23 mouse cellular contexts compared by ENCODE assay signal in genomic region chr10:21411621-21412205, GRCm38 (mm10). TPM values are rescaled to one million over a fixed set of nuclear protein-coding genes. Genes with fewer than 3 reads are reported as not detected.
A peak's percentile ranks its signal among the peaks of the same experiment; 100 is the strongest.
DNase-seq lines count a peak whose midpoint lies in the region; ATAC-seq and TF ChIP-seq lines count a peak whose summit lies in the region.
"Had no signal": no experiment of that assay in that cellular context is flagged by ENCODE, and none has a peak within 500 bp of the region (broad histone marks: within the 10 kb centered on the region; RNA-seq: fewer than 3 reads in every experiment).

No protein-coding gene starts in this region.

- no peak for TF ChIP-seq CTCF in midbrain, postnatal 0 days (IDR thresholded peaks at IDR 0.05)

- H3K36me3 ChIP-seq in midbrain, embryonic 11.5 days (ENCODE audit: control insufficient read depth, insufficient read depth, low read length), result no peaks in the 10 kb centered on the region
- no peaks in the 10 kb centered on the region for H3K36me3 ChIP-seq in midbrain, postnatal 0 days (ENCODE audit: insufficient read depth, low read length)
- H3K36me3 ChIP-seq: embryonic facial prominence, embryonic 12.5 days; heart, embryonic 12.5 days; hindbrain, embryonic 15.5 days had no signal

- WGBS in midbrain, embryonic 11.5 days, result 80% methylated on average over 6 of the region's 6 CpGs
- 70% methylated on average over 6 of the region's 6 CpGs for WGBS in midbrain, postnatal 0 days

- peak; percentile 39 for DNase-seq in midbrain, embryonic 11.5 days (ENCODE audit: low spot score, missing footprints)
- DNase-seq in midbrain, postnatal 0 days (ENCODE audit: low spot score), result no peak
- peak; percentile 60 for DNase-seq in Muller cell, postnatal 12 days (ENCODE audit: inconsistent ontology term)
- peak; percentile 85 for DNase-seq in fibroblast of lung, adult 2 months (ENCODE audit: low read depth)
- DNase-seq: adrenal gland, adult 8-10 months; adrenal gland, postnatal 36 days; cerebellum, adult 11 months; cerebellum, adult 8-10 months; cerebellum, postnatal 14 days; embryo, embryonic 11 days; gastrocnemius, postnatal 14 days; heart, postnatal 36 days had no signal

- no peaks in the 10 kb centered on the region for H3K9me3 ChIP-seq in midbrain, embryonic 11.5 days (ENCODE audit: control insufficient read depth, low read length)
- no peaks in the 10 kb centered on the region for H3K9me3 ChIP-seq in midbrain, postnatal 0 days (ENCODE audit: low read length)
- H3K9me3 ChIP-seq: embryonic facial prominence, embryonic 12.5 days; forebrain, embryonic 13.5 days; heart, embryonic 12.5 days; hindbrain, embryonic 15.5 days had no signal

- no peak overlapping the region for H3K27ac ChIP-seq in midbrain, embryonic 11.5 days (ENCODE audit: low read depth, low read length)
- no peak overlapping the region for H3K27ac ChIP-seq in midbrain, postnatal 0 days (ENCODE audit: low read depth, low read length)
- H3K27ac ChIP-seq: embryonic facial prominence, embryonic 12.5 days; forebrain, embryonic 13.5 days; hindbrain, embryonic 15.5 days had no signal

- no peaks in the 10 kb centered on the region for H3K27me3 ChIP-seq in midbrain, embryonic 11.5 days (ENCODE audit: control insufficient read depth, insufficient read depth, low read length)
- no peaks in the 10 kb centered on the region for H3K27me3 ChIP-seq in midbrain, postnatal 0 days (ENCODE audit: insufficient read depth, low read length)
- H3K27me3 ChIP-seq: CH12.LX; embryonic facial prominence, embryonic 12.5 days; forebrain, embryonic 13.5 days; heart, embryonic 12.5 days; hindbrain, embryonic 15.5 days had no signal

- no peak overlapping the region for H3K4me3 ChIP-seq in midbrain, embryonic 11.5 days (ENCODE audit: low read depth, low read length)
- no peak overlapping the region for H3K4me3 ChIP-seq in midbrain, postnatal 0 days (ENCODE audit: low read depth, low read length)
- H3K4me3 ChIP-seq: embryonic facial prominence, embryonic 12.5 days; forebrain, embryonic 13.5 days; heart, embryonic 12.5 days; hindbrain, embryonic 15.5 days had no signal

- no peak overlapping the region for H3K9ac ChIP-seq in midbrain, embryonic 11.5 days (ENCODE audit: low read length)
- H3K9ac ChIP-seq in midbrain, postnatal 0 days (replicated peaks; ENCODE audit: low read length, poor library complexity, severe bottlenecking), result no peak overlapping the region
- H3K9ac ChIP-seq: embryonic facial prominence, embryonic 12.5 days; forebrain, embryonic 13.5 days; heart, embryonic 12.5 days; hindbrain, embryonic 15.5 days had no signal

- no peak overlapping the region for H3K4me2 ChIP-seq in midbrain, embryonic 11.5 days
- H3K4me2 ChIP-seq in midbrain, postnatal 0 days (ENCODE audit: low read depth, low read length, poor library complexity, severe bottlenecking), result no peak overlapping the region
- H3K4me2 ChIP-seq: embryonic facial prominence, embryonic 12.5 days; forebrain, embryonic 13.5 days; heart, embryonic 12.5 days; hindbrain, embryonic 15.5 days had no signal

- no peak for ATAC-seq in midbrain, embryonic 11.5 days (ENCODE audit: low FRiP score)
- ATAC-seq in midbrain, postnatal 0 days (ENCODE audit: low FRiP score), result no peak
- ATAC-seq in megakaryocyte, adult 5-6 weeks (ENCODE audit: poor library complexity, severe bottlenecking), result no peak
- ATAC-seq in megakaryocyte-erythroid progenitor cell, adult 5-6 weeks (replicated peaks; ENCODE audit: low FRiP score, low TSS enrichment, poor library complexity, severe bottlenecking), result no peak
- ATAC-seq: forebrain, embryonic 13.5 days; intestine, postnatal 0 days had no signal

- H3K4me1 ChIP-seq in midbrain, embryonic 11.5 days (ENCODE audit: control insufficient read depth, insufficient read depth, low read length), result no peaks in the 10 kb centered on the region
- H3K4me1 ChIP-seq in midbrain, postnatal 0 days (ENCODE audit: insufficient read depth, low read length), result no peaks in the 10 kb centered on the region
- H3K4me1 ChIP-seq: embryonic facial prominence, embryonic 12.5 days; hindbrain, embryonic 15.5 days had no signal

RNA-seq across cellular contexts. Expression of gene Aldh8a1, which starts 34.6 kb away (rescaled TPM):
- 0.07 TPM in 1 of 2 replicates, not detected in the other for polyA plus RNA-seq in midbrain, embryonic 11.5 days (2014; fragmentation: Nextera tagmentation; extraction: Ambion mirVana)
- total RNA-seq in midbrain, postnatal 0 days (2014; rRNA removed), result 0.11 TPM in 1 of 2 replicates, not detected in the other
- not detected in 2 replicates for polyA plus RNA-seq in midbrain, postnatal 0 days (2015; fragmentation: Nextera tagmentation; extraction: Ambion mirVana)
- 0.09 TPM in 1 of 2 replicates, not detected in the other for total RNA-seq in megakaryocyte, adult 5-6 weeks (2015)
- 0.11 TPM in 1 of 2 replicates, not detected in the other for total RNA-seq in megakaryocyte, adult 5-6 weeks (2017)
- not detected in 2 replicates for total RNA-seq in megakaryocyte-erythroid progenitor cell, adult 5-6 weeks (2014; fragmentation: Nextera tagmentation)
- not detected in 2 replicates for total RNA-seq in megakaryocyte-erythroid progenitor cell, adult 5-6 weeks (2017)
- total RNA-seq: adrenal gland, postnatal 36 days; common myeloid progenitor, adult 5-6 weeks; gastrocnemius, adult 18-20 months; gastrocnemius, postnatal 14 days; heart, adult 8-10 months; heart, postnatal 36 days had no signal
- polyA plus RNA-seq: hindbrain, embryonic 15.5 days; intestine, postnatal 0 days had no signal
